Mouse (Mus musculus): Measurements from ENCODE around the gene Olfr624. TPM values are rescaled to one million over a fixed set of nuclear protein-coding genes. Genes with fewer than 3 reads are reported as not detected.

Olfr624 gene
- polyA plus RNA-seq, 1 experiment from 2014 or later: 0.08 TPM

- Histone ChIP-seq H3K27me3 (ENCODE audit: control insufficient read depth, insufficient read depth, low read length) (no peaks in the 10 kb centered on the region), H3K4me3 (ENCODE audit: low read depth, low read length) (no peak overlapping the region), H3K9ac (ENCODE audit: low read length) (no peak overlapping the region), H3K4me1 (ENCODE audit: control insufficient read depth, insufficient read depth, low read length) (no peaks in the 10 kb centered on the region), H3K36me3 (ENCODE audit: control insufficient read depth, insufficient read depth, low read length) (no peaks in the 10 kb centered on the region), H3K9me3 (ENCODE audit: control insufficient read depth, low read length) (no peaks in the 10 kb centered on the region), H3K4me2 (ENCODE audit: low read depth, severe bottlenecking) (no peak overlapping the region), H3K27ac (replicated peaks; ENCODE audit: low read depth, low read length) (no peak overlapping the region)
- ATAC-seq (ENCODE audit: insufficient number of reproducible peaks, low FRiP score, low TSS enrichment, low read depth): no peak
- DNase-seq (ENCODE audit: low spot score): no peak
Measured at GRCm38 (mm10) chr7:103636795-103637194, 34.2 kb downstream of the Olfr624 start.

Other genes with a start within 250 kb of the Olfr624 start
- not detected in 2 replicates for gene Olfr605, start 225.8 kb downstream of the Olfr624 start, polyA plus RNA-seq (2014; fragmentation: Nextera tagmentation; extraction: Ambion mirVana)
- not detected in 2 replicates for gene Olfr606, start 222.1 kb downstream of the Olfr624 start, polyA plus RNA-seq (2014; fragmentation: Nextera tagmentation; extraction: Ambion mirVana)
- gene Olfr607, start 207.0 kb downstream of the Olfr624 start, polyA plus RNA-seq (2014; fragmentation: Nextera tagmentation; extraction: Ambion mirVana): not detected in 2 replicates
- not detected in 2 replicates for gene Olfr608, start 201.3 kb downstream of the Olfr624 start, polyA plus RNA-seq (2014; fragmentation: Nextera tagmentation; extraction: Ambion mirVana)
- not detected in 2 replicates for gene Olfr609, start 173.1 kb downstream of the Olfr624 start, polyA plus RNA-seq (2014; fragmentation: Nextera tagmentation; extraction: Ambion mirVana)
- gene Olfr610, start 159.1 kb downstream of the Olfr624 start, polyA plus RNA-seq (2014; fragmentation: Nextera tagmentation; extraction: Ambion mirVana): not detected in 2 replicates
- not detected in 2 replicates for gene Olfr611, start 150.3 kb downstream of the Olfr624 start, polyA plus RNA-seq (2014; fragmentation: Nextera tagmentation; extraction: Ambion mirVana)
- not detected in 2 replicates for gene Olfr612, start 128.5 kb downstream of the Olfr624 start, polyA plus RNA-seq (2014; fragmentation: Nextera tagmentation; extraction: Ambion mirVana)
- gene Olfr613, start 123.1 kb downstream of the Olfr624 start, polyA plus RNA-seq (2014; fragmentation: Nextera tagmentation; extraction: Ambion mirVana): not detected in 2 replicates
- not detected in 2 replicates for gene Olfr615, start 115.1 kb downstream of the Olfr624 start, polyA plus RNA-seq (2014; fragmentation: Nextera tagmentation; extraction: Ambion mirVana)
- gene Olfr616, start 102.0 kb downstream of the Olfr624 start, polyA plus RNA-seq (2014; fragmentation: Nextera tagmentation; extraction: Ambion mirVana): not detected in 2 replicates
- not detected in 2 replicates for gene Olfr617, start 98.1 kb downstream of the Olfr624 start, polyA plus RNA-seq (2014; fragmentation: Nextera tagmentation; extraction: Ambion mirVana)
- not detected in 2 replicates for gene Olfr618, start 81.1 kb downstream of the Olfr624 start, polyA plus RNA-seq (2014; fragmentation: Nextera tagmentation; extraction: Ambion mirVana)
- gene Olfr619, start 70.6 kb downstream of the Olfr624 start, polyA plus RNA-seq (2014; fragmentation: Nextera tagmentation; extraction: Ambion mirVana): not detected in 2 replicates
- gene Olfr620, start 58.7 kb downstream of the Olfr624 start, polyA plus RNA-seq (2014; fragmentation: Nextera tagmentation; extraction: Ambion mirVana): not detected in 2 replicates
- gene Olfr622, start 28.5 kb downstream of the Olfr624 start, polyA plus RNA-seq (2014; fragmentation: Nextera tagmentation; extraction: Ambion mirVana): not detected in 2 replicates
- gene Olfr623, start 7.5 kb downstream of the Olfr624 start, polyA plus RNA-seq (2014; fragmentation: Nextera tagmentation; extraction: Ambion mirVana): not detected in 2 replicates
- gene Olfr625-ps1, start 11.5 kb upstream of the Olfr624 start, polyA plus RNA-seq (2014; fragmentation: Nextera tagmentation; extraction: Ambion mirVana): not detected in 2 replicates
- not detected in 2 replicates for gene Olfr243, start 43.5 kb upstream of the Olfr624 start, polyA plus RNA-seq (2014; fragmentation: Nextera tagmentation; extraction: Ambion mirVana)
- not detected in 2 replicates for gene Olfr628, start 59.2 kb upstream of the Olfr624 start, polyA plus RNA-seq (2014; fragmentation: Nextera tagmentation; extraction: Ambion mirVana)
- not detected in 2 replicates for gene Olfr629, start 73.8 kb upstream of the Olfr624 start, polyA plus RNA-seq (2014; fragmentation: Nextera tagmentation; extraction: Ambion mirVana)
- gene Olfr630, start 86.1 kb upstream of the Olfr624 start, polyA plus RNA-seq (2014; fragmentation: Nextera tagmentation; extraction: Ambion mirVana): not detected in 2 replicates
- gene Olfr69, start 100.4 kb upstream of the Olfr624 start, polyA plus RNA-seq (2014; fragmentation: Nextera tagmentation; extraction: Ambion mirVana): not detected in 2 replicates
- gene Olfr68, start 108.5 kb upstream of the Olfr624 start, polyA plus RNA-seq (2014; fragmentation: Nextera tagmentation; extraction: Ambion mirVana): not detected in 2 replicates
- gene Olfr67, start 120.6 kb upstream of the Olfr624 start, polyA plus RNA-seq (2014; fragmentation: Nextera tagmentation; extraction: Ambion mirVana): not detected in 2 replicates
- gene Hbb-bt, start 142.8 kb upstream of the Olfr624 start, polyA plus RNA-seq (2014; fragmentation: Nextera tagmentation; extraction: Ambion mirVana): 518 and 565 TPM in 2 replicates
- 156 and 207 TPM in 2 replicates for gene Hbb-bs, start 156.9 kb upstream of the Olfr624 start, polyA plus RNA-seq (2014; fragmentation: Nextera tagmentation; extraction: Ambion mirVana)
- gene Hbb-bh2, start 169.3 kb upstream of the Olfr624 start, polyA plus RNA-seq (2014; fragmentation: Nextera tagmentation; extraction: Ambion mirVana): not detected in 2 replicates
- gene Hbb-bh1, start 172.0 kb upstream of the Olfr624 start, polyA plus RNA-seq (2014; fragmentation: Nextera tagmentation; extraction: Ambion mirVana): 1,749 and 1,831 TPM in 2 replicates
- 7,439 and 7,962 TPM in 2 replicates for gene Hbb-y, start 182.0 kb upstream of the Olfr624 start, polyA plus RNA-seq (2014; fragmentation: Nextera tagmentation; extraction: Ambion mirVana)
- gene Olfr66, start 215.1 kb upstream of the Olfr624 start, polyA plus RNA-seq (2014; fragmentation: Nextera tagmentation; extraction: Ambion mirVana): not detected in 2 replicates
- gene Olfr64, start 223.3 kb upstream of the Olfr624 start, polyA plus RNA-seq (2014; fragmentation: Nextera tagmentation; extraction: Ambion mirVana): not detected in 2 replicates
- not detected in 2 replicates for gene Olfr65, start 232.3 kb upstream of the Olfr624 start, polyA plus RNA-seq (2014; fragmentation: Nextera tagmentation; extraction: Ambion mirVana)